ENCODE assay signal across 20 mouse cellular contexts in the genomic region with DNA sequence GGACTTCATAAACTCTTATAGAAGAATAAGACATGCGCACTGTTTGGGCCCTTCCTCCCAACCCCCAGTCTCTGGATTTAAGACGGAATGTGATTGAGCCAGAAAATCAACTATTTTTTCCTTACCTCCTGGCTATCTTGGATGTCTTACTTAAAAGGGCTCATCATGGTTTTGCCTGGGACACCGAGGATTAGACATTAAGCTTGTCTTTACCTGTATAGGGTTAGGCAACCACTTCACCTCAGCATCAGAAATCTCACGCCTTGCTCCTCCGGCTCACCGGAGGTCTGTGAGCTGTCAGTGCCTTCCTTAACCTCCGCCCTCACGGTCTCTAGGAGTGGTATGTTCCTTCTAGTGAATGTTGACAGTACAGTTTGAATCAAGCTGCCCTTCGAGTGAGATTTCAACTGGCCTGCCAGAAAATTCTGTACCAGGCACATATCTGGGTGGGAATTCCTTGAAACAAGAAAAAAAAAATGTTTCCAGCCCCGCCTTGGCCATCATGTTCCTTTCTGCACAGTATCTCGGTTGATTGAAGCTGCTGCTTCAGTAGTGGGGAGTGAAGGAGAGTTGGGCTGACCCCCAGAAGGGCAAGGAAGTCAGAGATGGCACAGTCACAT.
DNase-seq lines count a peak whose midpoint lies in the region; ATAC-seq and TF ChIP-seq lines count a peak whose summit lies in the region.
"Had no signal": no experiment of that assay in that cellular context is flagged by ENCODE, and none has a peak within 500 bp of the region (broad histone marks: within the 10 kb centered on the region; RNA-seq: fewer than 3 reads in every experiment).

No protein-coding gene starts in this region.

- H3K79me2 ChIP-seq in heart, adult 2 months (replicated peaks; ENCODE audit: control insufficient read depth, insufficient read depth, low read length) = no peaks in the 10 kb centered on the region; the same call in 1 of the 2 replicates

- TF ChIP-seq CTCF in heart, adult 2 months (IDR thresholded peaks at IDR 0.05) = no peak
- no peak for TF ChIP-seq CTCF in lung, adult 2 months (IDR thresholded peaks at IDR 0.05; ENCODE audit: insufficient read depth, low read length)
- TF ChIP-seq CTCF in forebrain, postnatal 0 days (IDR thresholded peaks at IDR 0.05; ENCODE audit: low read depth) = no peak

- H3K27ac ChIP-seq in heart, adult 2 months = peak overlapping the region; percentile 27
- no peak overlapping the region for H3K27ac ChIP-seq in heart, embryonic 12.5 days (ENCODE audit: poor library complexity, severe bottlenecking)
- H3K27ac ChIP-seq in lung, embryonic 15.5 days = peak overlapping the region; percentile 25; the same call in 1 of the 2 replicates
- peak overlapping the region; percentile 38 for H3K27ac ChIP-seq in stomach, embryonic 16.5 days (ENCODE audit: low read length)
- H3K27ac ChIP-seq in forebrain, embryonic 13.5 days = no peak overlapping the region
- no peak overlapping the region for H3K27ac ChIP-seq in forebrain, postnatal 0 days (ENCODE audit: low read depth, low read length)
- H3K27ac ChIP-seq: forebrain, embryonic 12.5 days; liver, embryonic 15.5 days; neural tube, embryonic 15.5 days had no signal

- no peak for TF ChIP-seq EP300 in heart, adult 2 months (IDR thresholded peaks at IDR 0.05; ENCODE audit: insufficient read depth, low read depth, low read length)

- H3K27me3 ChIP-seq in heart, adult 2 months (ENCODE audit: control insufficient read depth, insufficient read depth, low read length) = no peaks in the 10 kb centered on the region
- H3K27me3 ChIP-seq in heart, embryonic 12.5 days (replicated peaks) = peaks cover 28% of the 10 kb centered on the region
- peaks cover 62% of the 10 kb centered on the region for H3K27me3 ChIP-seq in lung, embryonic 15.5 days
- H3K27me3 ChIP-seq in stomach, embryonic 16.5 days (ENCODE audit: control insufficient read depth, insufficient read depth, low read length) = no peaks in the 10 kb centered on the region
- no peaks in the 10 kb centered on the region for H3K27me3 ChIP-seq in forebrain, embryonic 13.5 days
- H3K27me3 ChIP-seq in forebrain, postnatal 0 days (ENCODE audit: insufficient read depth, low read length) = no peaks in the 10 kb centered on the region
- H3K27me3 ChIP-seq: CH12.LX; forebrain, embryonic 12.5 days; liver, embryonic 15.5 days; neural tube, embryonic 15.5 days had no signal

- no peak overlapping the region for H3K4me2 ChIP-seq in heart, embryonic 12.5 days
- H3K4me2 ChIP-seq in lung, embryonic 15.5 days = no peak overlapping the region
- no peak overlapping the region for H3K4me2 ChIP-seq in stomach, embryonic 16.5 days (ENCODE audit: low read depth, low read length)
- H3K4me2 ChIP-seq in forebrain, embryonic 13.5 days = no peak overlapping the region
- no peak overlapping the region for H3K4me2 ChIP-seq in forebrain, postnatal 0 days (ENCODE audit: low read depth)
- H3K4me2 ChIP-seq: forebrain, embryonic 12.5 days; liver, embryonic 15.5 days; neural tube, embryonic 15.5 days had no signal

- no peaks in the 10 kb centered on the region for H3K9me3 ChIP-seq in heart, embryonic 12.5 days (replicated peaks)
- H3K9me3 ChIP-seq in lung, embryonic 15.5 days = no peaks in the 10 kb centered on the region
- H3K9me3 ChIP-seq in stomach, embryonic 16.5 days (replicated peaks; ENCODE audit: control insufficient read depth, low read length) = no peaks in the 10 kb centered on the region
- no peaks in the 10 kb centered on the region for H3K9me3 ChIP-seq in forebrain, embryonic 13.5 days (replicated peaks)
- no peaks in the 10 kb centered on the region for H3K9me3 ChIP-seq in forebrain, postnatal 0 days (ENCODE audit: low read length)
- H3K9me3 ChIP-seq: liver, embryonic 15.5 days; neural tube, embryonic 15.5 days had no signal

- peak; percentile 17 to 21 for DNase-seq in heart, adult 2 months
- peak; percentile 34 to 48 for DNase-seq in lung, adult 18-20 months
- DNase-seq in lung, adult 2 months = no peak
- no peak for DNase-seq in forebrain, postnatal 0 days
- DNase-seq: adrenal gland, postnatal 25 days; cerebellum, adult 11-12 months; cerebellum, postnatal 25 days; kidney, adult 11 months; kidney, postnatal 10 days; right cerebral cortex, postnatal 4 days had no signal

- TF ChIP-seq POLR2A in heart, adult 2 months (IDR thresholded peaks at IDR 0.05; ENCODE audit: insufficient read depth, low read depth, low read length) = no peak
- TF ChIP-seq POLR2A in lung, adult 2 months (IDR thresholded peaks at IDR 0.05; ENCODE audit: borderline replicate concordance, extremely low read depth, low read depth, low read length) = no peak

- no peak overlapping the region for H3K9ac ChIP-seq in heart, adult 2 months (ENCODE audit: low read depth, low read length)
- H3K9ac ChIP-seq in heart, embryonic 12.5 days = no peak overlapping the region
- no peak overlapping the region for H3K9ac ChIP-seq in lung, embryonic 15.5 days
- H3K9ac ChIP-seq in stomach, embryonic 16.5 days (ENCODE audit: low read length) = no peak overlapping the region
- no peak overlapping the region for H3K9ac ChIP-seq in forebrain, embryonic 13.5 days
- no peak overlapping the region for H3K9ac ChIP-seq in forebrain, postnatal 0 days
- H3K9ac ChIP-seq: forebrain, embryonic 12.5 days; liver, embryonic 15.5 days; neural tube, embryonic 15.5 days had no signal

- peaks cover 15% of the 10 kb centered on the region for H3K4me1 ChIP-seq in heart, adult 2 months (ENCODE audit: control insufficient read depth, insufficient read depth, low read length)
- peaks cover 23% of the 10 kb centered on the region for H3K4me1 ChIP-seq in heart, embryonic 12.5 days (replicated peaks)
- H3K4me1 ChIP-seq in lung, adult 2 months (ENCODE audit: control insufficient read depth, insufficient read depth, low read length) = peaks cover 6% of the 10 kb centered on the region
- peaks cover 11% of the 10 kb centered on the region for H3K4me1 ChIP-seq in lung, embryonic 15.5 days
- peaks cover 13% of the 10 kb centered on the region for H3K4me1 ChIP-seq in stomach, embryonic 16.5 days (ENCODE audit: control insufficient read depth, insufficient read depth, low read length)
- 0 out of 2 replicates have a peak, but pooled peaks cover 4% of the 10 kb centered on the region for H3K4me1 ChIP-seq in forebrain, embryonic 13.5 days
- H3K4me1 ChIP-seq in forebrain, postnatal 0 days (ENCODE audit: insufficient read depth) = 0 out of 2 replicates have a peak, but pooled peaks cover 4% of the 10 kb centered on the region
- H3K4me1 ChIP-seq: neural tube, embryonic 15.5 days had no signal

- intact Hi-C loops in heart, adult 2 months (cut with DNase I) = no loop called here

- 81% methylated on average over 11 of the region's 11 CpGs for WGBS in heart, adult 2 months
- WGBS in heart, embryonic 12.5 days = 59% methylated on average over 11 of the region's 11 CpGs
- 72% methylated on average over 11 of the region's 11 CpGs for WGBS in lung, adult 2 months
- WGBS in lung, embryonic 15.5 days = 63% methylated on average over 11 of the region's 11 CpGs
- WGBS in stomach, embryonic 16.5 days = 76% methylated on average over 11 of the region's 11 CpGs
- 92% methylated on average over 11 of the region's 11 CpGs for WGBS in forebrain, embryonic 13.5 days
- 90% methylated on average over 11 of the region's 11 CpGs for WGBS in forebrain, postnatal 0 days

- peaks cover 12% of the 10 kb centered on the region; the same call in 1 of the 2 replicates for H3K36me3 ChIP-seq in heart, adult 2 months (ENCODE audit: control insufficient read depth, insufficient read depth, low read length)
- no peaks in the 10 kb centered on the region for H3K36me3 ChIP-seq in heart, embryonic 12.5 days
- H3K36me3 ChIP-seq in lung, embryonic 15.5 days = no peaks in the 10 kb centered on the region
- no peaks in the 10 kb centered on the region for H3K36me3 ChIP-seq in stomach, embryonic 16.5 days (ENCODE audit: control insufficient read depth, insufficient read depth, low read length)
- H3K36me3 ChIP-seq in forebrain, embryonic 13.5 days (ENCODE audit: poor library complexity, severe bottlenecking) = no peaks in the 10 kb centered on the region
- H3K36me3 ChIP-seq in forebrain, postnatal 0 days (ENCODE audit: insufficient read depth) = no peaks in the 10 kb centered on the region
- H3K36me3 ChIP-seq: forebrain, embryonic 12.5 days; liver, embryonic 15.5 days had no signal

- no peak overlapping the region for H3K4me3 ChIP-seq in heart, adult 2 months
- H3K4me3 ChIP-seq in heart, embryonic 12.5 days = no peak overlapping the region
- H3K4me3 ChIP-seq in lung, adult 2 months (replicated peaks; ENCODE audit: extremely low read depth, low read depth, low read length) = no peak overlapping the region
- H3K4me3 ChIP-seq in lung, embryonic 15.5 days = no peak overlapping the region
- H3K4me3 ChIP-seq in stomach, embryonic 16.5 days (replicated peaks; ENCODE audit: low read length) = no peak overlapping the region
- H3K4me3 ChIP-seq in forebrain, embryonic 13.5 days = no peak overlapping the region
- H3K4me3 ChIP-seq in forebrain, postnatal 0 days (ENCODE audit: low read depth, low read length) = no peak overlapping the region
- H3K4me3 ChIP-seq: forebrain, embryonic 12.5 days; liver, embryonic 15.5 days; neural tube, embryonic 15.5 days had no signal

- ATAC-seq in heart, embryonic 12.5 days (ENCODE audit: insufficient number of reproducible peaks, low FRiP score) = no peak
- no peak for ATAC-seq in lung, embryonic 15.5 days (ENCODE audit: borderline replicate concordance, extremely low read depth, low FRiP score, low TSS enrichment)
- no peak for ATAC-seq in stomach, embryonic 16.5 days (ENCODE audit: insufficient read depth, low FRiP score)
- ATAC-seq in forebrain, embryonic 13.5 days = no peak
- ATAC-seq in forebrain, postnatal 0 days = no peak
- ATAC-seq: hindbrain, embryonic 16.5 days; midbrain, embryonic 16.5 days had no signal

Comparison
In these comparisons a context has a peak if more than half of its experiments do, and no peak if none do; other contexts are left out.
1. DNase-seq: peak in heart, adult 2 months (2 of 2) and lung, adult 18-20 months (2 of 2); none in lung, adult 2 months (single experiment) and forebrain, postnatal 0 days (single experiment).
2. H3K27ac ChIP-seq: peak in heart, adult 2 months (single experiment), lung, embryonic 15.5 days (single experiment) and stomach, embryonic 16.5 days (single experiment); none in heart, embryonic 12.5 days (single experiment), forebrain, embryonic 13.5 days (single experiment) and forebrain, postnatal 0 days (single experiment).